Mouse (Mus musculus) ovary, adult 10 weeks (tissue): ENCODE measurements around the gene Map6. TPM values are rescaled to one million over a fixed set of nuclear protein-coding genes. Genes with fewer than 3 reads are reported as not detected.

Experiments
- polyA plus RNA-seq: library from polyadenylated mRNA; stranded (reverse); fragments of 350-450 nt; fragmentation: Illumina TruSeq; extraction: RNeasy Lipid Tissue Mini Kit (QIAGEN cat#74804); gene quantifications from one replicate; pipeline ENCODE4 v1.2.3, GENCODE M21; 2014

Map6 gene
- polyA plus RNA-seq: 0.40 TPM

DNA sequence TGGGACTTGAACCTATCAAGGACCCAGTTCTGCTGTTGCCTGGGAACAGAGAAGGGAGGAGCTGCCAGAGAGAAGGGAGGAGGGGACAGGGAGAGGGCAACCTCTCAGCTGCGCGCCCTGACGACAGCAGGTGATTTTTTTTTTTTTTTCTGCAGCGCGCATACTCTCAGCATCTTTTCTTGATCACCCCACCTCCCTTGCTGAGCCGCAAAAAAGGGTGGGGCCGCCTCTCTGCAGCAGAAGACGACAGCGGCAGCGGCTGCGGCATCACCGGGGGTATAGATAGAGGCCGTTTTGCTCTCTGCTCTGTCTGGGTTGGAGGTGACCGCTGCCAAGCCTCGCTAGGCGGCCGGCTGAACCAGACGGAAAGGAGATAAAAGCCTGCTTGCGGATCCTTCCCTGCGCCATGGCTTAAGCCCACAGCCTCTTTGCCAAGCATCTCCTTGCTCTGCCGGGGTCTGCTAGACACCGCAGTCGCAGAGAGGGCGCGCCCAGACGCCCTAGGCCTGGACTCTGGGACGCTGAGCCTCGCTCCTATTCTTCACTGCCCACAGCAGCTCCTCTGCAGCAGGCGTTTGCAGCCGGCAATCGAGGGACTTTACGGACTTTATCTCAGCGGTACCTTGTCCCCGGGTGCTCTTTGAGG lies at the start of gene Map6:
TSS of gene Map6 (plus strand) at position 197 of the 646 bp plus-strand sequence.

DNA sequence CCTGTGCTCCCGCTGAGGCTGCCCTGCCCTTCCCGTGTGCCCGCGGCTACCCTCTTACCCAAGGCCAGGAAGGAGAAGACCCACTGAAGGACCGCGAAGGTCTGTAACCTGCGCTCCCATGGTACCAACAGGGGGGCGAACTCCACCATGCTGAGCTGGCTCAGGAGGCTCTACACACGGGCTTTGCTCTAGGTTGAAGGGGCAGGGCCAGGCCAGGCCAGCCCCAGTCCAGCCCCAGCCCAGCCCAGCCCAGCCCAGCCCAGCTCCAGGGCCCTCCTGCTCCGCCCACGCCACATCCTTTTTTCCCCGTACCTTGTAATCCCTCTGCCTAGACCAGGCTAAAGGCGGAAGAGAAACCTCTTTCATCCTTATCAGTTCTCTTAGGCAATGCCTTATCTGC lies 28.8 kb upstream of the Map6 start, which contains the start of gene Mogat2:
TSS of gene Mogat2 (minus strand) at position 203 of the 400 bp plus-strand sequence.

DNA sequence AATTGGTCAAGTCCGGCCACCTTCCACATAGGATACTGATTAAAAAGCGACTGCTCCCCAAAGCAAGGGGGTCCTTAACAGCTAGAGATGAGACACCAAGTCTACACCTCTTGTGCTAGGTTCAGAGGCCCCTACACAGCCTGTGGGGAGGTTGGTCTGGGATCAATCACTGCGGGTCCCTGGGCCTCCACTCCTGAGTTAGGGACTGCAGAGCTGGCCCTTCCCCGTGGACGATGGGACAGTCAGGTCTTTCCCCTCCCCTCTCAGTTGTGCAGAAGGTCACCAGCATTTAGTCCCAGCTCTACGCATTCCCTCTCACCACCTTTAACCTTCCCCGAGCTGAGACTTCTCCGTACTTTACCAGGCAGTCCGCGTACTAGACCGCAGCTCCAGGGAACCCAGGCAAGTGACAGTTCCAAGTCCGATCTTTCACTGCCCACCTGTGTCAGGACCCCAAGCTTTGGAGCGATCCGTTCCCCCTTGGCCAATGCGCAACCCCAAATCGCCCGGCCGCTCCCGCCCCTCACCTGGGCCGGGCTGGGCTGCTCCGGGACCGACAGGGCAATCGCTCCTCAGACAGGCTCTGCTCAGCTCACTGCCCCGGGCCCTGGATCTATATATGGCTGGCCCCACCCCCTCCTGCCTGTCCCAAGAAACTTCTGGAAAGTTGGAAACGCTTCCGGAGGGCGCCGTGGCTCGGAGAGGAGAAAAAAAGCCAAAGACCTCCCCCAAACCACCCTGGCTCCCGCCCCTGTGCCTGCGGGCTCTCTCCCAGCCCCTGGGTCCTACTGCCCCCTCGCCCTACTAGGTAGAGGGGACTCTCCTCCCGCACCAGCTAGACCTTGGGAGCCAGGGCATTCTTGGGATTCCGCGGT lies 85.5 kb downstream of the Map6 start, which contains the start of gene Serpinh1:
TSS of gene Serpinh1 (minus strand) at position 714 of the 875 bp plus-strand sequence.

DNA sequence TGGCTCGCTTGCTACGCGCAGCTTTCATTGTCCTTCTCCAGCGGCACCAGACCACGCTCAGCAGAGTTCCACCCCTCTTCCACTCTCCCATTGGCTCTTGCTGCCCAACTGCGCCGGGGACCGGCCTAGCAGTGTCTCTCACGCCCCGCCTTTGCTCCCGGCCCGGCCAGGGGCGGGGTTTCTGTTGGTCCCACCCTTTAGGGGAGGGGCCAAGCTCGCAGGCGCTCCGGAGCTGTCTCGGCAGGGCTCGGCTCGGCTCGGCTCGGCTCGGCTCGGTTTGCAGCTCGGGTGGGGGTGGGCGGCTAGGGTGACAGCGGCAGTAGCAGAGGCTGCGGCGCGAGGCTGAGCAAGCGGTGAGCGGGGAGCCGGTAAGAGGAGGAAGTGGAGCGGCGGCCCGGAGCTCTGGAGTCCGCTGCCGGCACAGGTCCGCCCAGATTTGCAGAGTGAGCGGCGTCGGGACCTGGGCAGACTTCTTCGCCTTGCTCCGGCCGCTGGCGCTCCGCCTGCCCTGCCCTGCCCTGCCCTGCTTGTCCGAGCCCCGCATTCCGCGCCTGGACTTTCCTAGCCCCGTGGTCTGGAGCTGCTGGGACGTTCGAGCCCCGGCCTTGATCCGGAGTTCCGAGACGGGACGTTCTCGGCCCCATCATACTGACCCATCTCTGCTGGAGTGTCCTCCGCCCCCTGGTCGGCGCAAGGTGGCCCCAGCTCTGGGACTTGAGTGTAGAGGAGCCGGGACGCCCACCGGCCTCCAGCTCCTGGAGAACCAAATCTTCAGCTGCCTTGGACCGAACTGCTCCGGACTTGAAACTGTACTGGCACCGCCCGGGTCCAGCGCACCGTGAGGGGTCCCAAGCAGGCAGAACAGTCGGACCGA lies 114.2 kb downstream of the Map6 start, which contains the start of gene Gdpd5:
TSS of gene Gdpd5 (plus strand) at position 201 of the 874 bp plus-strand sequence.

Other genes with a start within 250 kb of the Map6 start
- gene Uvrag, start 126.3 kb upstream of the Map6 start, polyA plus RNA-seq: 19.9 TPM
- gene Dgat2, start 84.7 kb upstream of the Map6 start, polyA plus RNA-seq: 2.9 TPM
- gene Mogat2, start 28.8 kb upstream of the Map6 start, polyA plus RNA-seq: not detected
- 215 TPM for gene Serpinh1, start 85.8 kb downstream of the Map6 start, polyA plus RNA-seq
- gene Gdpd5, start 114.0 kb downstream of the Map6 start, polyA plus RNA-seq: 0.31 TPM
- not detected for gene Klhl35, start 198.6 kb downstream of the Map6 start, polyA plus RNA-seq
- 1,328 TPM for gene Rps3, start 216.3 kb downstream of the Map6 start, polyA plus RNA-seq